Mouse (Mus musculus) frontal cortex, adult 2 months (tissue): ENCODE results near the gene Zfp280c. TPM values are rescaled to one million over a fixed set of nuclear protein-coding genes. Genes with fewer than 3 reads are reported as not detected.
A peak's percentile ranks its signal among the peaks of the same experiment; 100 is the strongest.

ENCODE experiments used
- DNase-seq, 2 experiments: peaks; one replicate each; pipeline ENCODE4 v3.0.0; 2022; ENCODE audit warnings: low spot score in 1 of 2; ENCODE audit errors: extremely low spot score in 1 of 2
- polyA plus RNA-seq: library from polyadenylated mRNA; depleted of rRNA; stranded (reverse); fragments of >200 nt; gene quantifications from 2 replicates; pipeline ENCODE4 v1.2.3, GENCODE M21; 2012; rRNA removed

Gene Zfp280c
- polyA plus RNA-seq = 26.9 and 30.3 TPM in 2 replicates

GRCm38 (mm10) chrX:48594099-48594760 is at the start of gene Zfp280c:
Gene Zfp280c, minus strand, starts transcription at chrX:48594504.
- DNase-seq = peak; percentile 51 to 71

- no peak for DNase-seq
These were observed 42.7 kb upstream of the Zfp280c start for GRCm38 (mm10) chrX:48637032-48637431.

- DNase-seq = no peak
These were observed 29.7 kb upstream of the Zfp280c start for GRCm38 (mm10) chrX:48624054-48624420.

- DNase-seq = peak; percentile 74 to 85
These were observed 29.2 kb upstream of the Zfp280c start, which contains the start of gene Slc25a14 for GRCm38 (mm10) chrX:48623379-48624053. Gene Slc25a14, plus strand, starts transcription at chrX:48623413.

GRCm38 (mm10) chrX:48623049-48623378 is 28.7 kb upstream of the Zfp280c start:
- no peak for DNase-seq

GRCm38 (mm10) chrX:48604872-48605271 is 10.6 kb upstream of the Zfp280c start:
- no peak for DNase-seq

- no peak for DNase-seq
These were observed 2.6 kb upstream of the Zfp280c start for GRCm38 (mm10) chrX:48596906-48597305.

- DNase-seq = no peak
These were observed 1.7 kb upstream of the Zfp280c start for GRCm38 (mm10) chrX:48596053-48596452.

GRCm38 (mm10) chrX:48593721-48594098 is 594 bp downstream of the Zfp280c start:
- DNase-seq = peak in 1 of 2 experiments; percentile 1

- DNase-seq = no peak
These were observed 11.0 kb downstream of the Zfp280c start for GRCm38 (mm10) chrX:48583332-48583731.

GRCm38 (mm10) chrX:48532175-48532574 is 62.1 kb downstream of the Zfp280c start:
- DNase-seq = peak; percentile 44 to 88

- DNase-seq = no peak
These were observed 67.9 kb downstream of the Zfp280c start for GRCm38 (mm10) chrX:48526435-48526834.

- DNase-seq = peak; percentile 61 to 69
These were observed 68.4 kb downstream of the Zfp280c start for GRCm38 (mm10) chrX:48525866-48526265.

- DNase-seq = no peak
These were observed 69.0 kb downstream of the Zfp280c start for GRCm38 (mm10) chrX:48525332-48525731.

- DNase-seq = no peak
These were observed 70.8 kb downstream of the Zfp280c start for GRCm38 (mm10) chrX:48523512-48523911.

GRCm38 (mm10) chrX:48521651-48522050 is 72.7 kb downstream of the Zfp280c start:
- DNase-seq = no peak

- DNase-seq = no peak
These were observed 74.7 kb downstream of the Zfp280c start for GRCm38 (mm10) chrX:48519549-48520085.

- peak; percentile 14 to 53 for DNase-seq
These were observed 75.3 kb downstream of the Zfp280c start, which contains the start of gene Rab33a for GRCm38 (mm10) chrX:48518808-48519548. Gene Rab33a, plus strand, starts transcription at chrX:48519285.

GRCm38 (mm10) chrX:48518211-48518807 is 76.0 kb downstream of the Zfp280c start:
- peak in 1 of 2 experiments; percentile 60 for DNase-seq

- no peak for DNase-seq
These were observed 80.5 kb downstream of the Zfp280c start for GRCm38 (mm10) chrX:48513824-48514223.
